Mouse (Mus musculus): ENCODE data around the gene Cldn15.

Cldn15 gene

GRCm38 (mm10) chr5:136982338-136982930 lies 16.0 kb downstream of the Cldn15 start:
- DNase-seq (ENCODE audit: low read depth), result no peak

- DNase-seq (ENCODE audit: low read depth), result no peak
These were observed 18.4 kb downstream of the Cldn15 start for GRCm38 (mm10) chr5:136984828-136985227.

- peak; percentile 97 for DNase-seq (ENCODE audit: low read depth)
These were observed 20.3 kb downstream of the Cldn15 start, which contains the start of gene Plod3 for GRCm38 (mm10) chr5:136986695-136987137. TSS of gene Plod3 (plus strand) at chr5:136987019.

GRCm38 (mm10) chr5:136987138-136987933 lies 20.9 kb downstream of the Cldn15 start:
- peak; percentile 57 for DNase-seq (ENCODE audit: low read depth)

- no peak for DNase-seq (ENCODE audit: low read depth)
These were observed 21.5 kb downstream of the Cldn15 start, which contains the start of gene Znhit1 for GRCm38 (mm10) chr5:136987934-136988271. TSS of gene Znhit1 (minus strand) at chr5:136988021.

GRCm38 (mm10) chr5:136988420-136988819 lies 22.0 kb downstream of the Cldn15 start:
- no peak for DNase-seq (ENCODE audit: low read depth)

GRCm38 (mm10) chr5:136989801-136990200 lies 23.4 kb downstream of the Cldn15 start:
- no peak for DNase-seq (ENCODE audit: low read depth)

- no peak for DNase-seq (ENCODE audit: low read depth)
These were observed 33.0 kb downstream of the Cldn15 start for GRCm38 (mm10) chr5:136999449-136999848.

- no peak for DNase-seq (ENCODE audit: low read depth)
These were observed 34.2 kb downstream of the Cldn15 start for GRCm38 (mm10) chr5:137000612-137001011.

GRCm38 (mm10) chr5:137007276-137007675 lies 40.9 kb downstream of the Cldn15 start:
- no peak for DNase-seq (ENCODE audit: low read depth)

GRCm38 (mm10) chr5:137009988-137010387 lies 43.6 kb downstream of the Cldn15 start:
- no peak for DNase-seq (ENCODE audit: low read depth)

- peak; percentile 49 for DNase-seq (ENCODE audit: low read depth)
These were observed 46.1 kb downstream of the Cldn15 start for GRCm38 (mm10) chr5:137012401-137012950.

- peak; percentile 85 for DNase-seq (ENCODE audit: low read depth)
These were observed 49.5 kb downstream of the Cldn15 start for GRCm38 (mm10) chr5:137015913-137016312.

- no peak for DNase-seq (ENCODE audit: low read depth)
These were observed 57.9 kb downstream of the Cldn15 start for GRCm38 (mm10) chr5:137024318-137024717.

GRCm38 (mm10) chr5:137025132-137025531 lies 58.7 kb downstream of the Cldn15 start:
- DNase-seq (ENCODE audit: low read depth), result no peak
